Mouse (Mus musculus): ENCODE results near the gene Ptk7.

Gene Ptk7

GRCm38 (mm10) chr17:46521963-46522668 lies 107.2 kb downstream of the Ptk7 start:
- DNase-seq (ENCODE audit: low read depth, low spot score): peak; percentile 68

GRCm38 (mm10) chr17:46521174-46521573 lies 108.1 kb downstream of the Ptk7 start:
- DNase-seq (ENCODE audit: low read depth, low spot score): no peak

- DNase-seq (ENCODE audit: low read depth, low spot score): peak; percentile 33
Observed at GRCm38 (mm10) chr17:46520385-46520979, 108.8 kb downstream of the Ptk7 start.

GRCm38 (mm10) chr17:46519971-46520370 lies 109.3 kb downstream of the Ptk7 start:
- no peak for DNase-seq (ENCODE audit: low read depth, low spot score)

Data from R1 (cell line).